Mouse (Mus musculus) hindbrain, embryonic 10.5 days (tissue): ENCODE measurements around the gene Hspbp1. TPM values are rescaled to one million over a fixed set of nuclear protein-coding genes. Genes with fewer than 3 reads are reported as not detected.
A peak's percentile ranks its signal among the peaks of the same experiment; 100 is the strongest.

Experiments used
- DNase-seq: peaks from one replicate; pipeline ENCODE4 v3.0.0-alpha.2; 2017; ENCODE audit warnings: low spot score
- H3K27ac ChIP-seq: fragments of 300-500 bp; sonication (generic); 2 replicates; pipeline ENCODE4 v1.5.1; 2016; ENCODE audit warnings: mild to moderate bottlenecking, moderate library complexity
- H3K27me3 ChIP-seq: fragments of 300-500 bp; sonication (generic); 2 replicates; pipeline ENCODE4 v1.6.1; 2016; ENCODE audit warnings: mild to moderate bottlenecking; ENCODE audit not compliant: poor library complexity, insufficient read depth, severe bottlenecking
- H3K36me3 ChIP-seq: fragments of 300-500 bp; sonication (generic); 2 replicates; pipeline ENCODE4 v1.6.1; 2016; ENCODE audit warnings: mild to moderate bottlenecking, moderate library complexity
- H3K4me1 ChIP-seq: fragments of 300-500 bp; sonication (generic); replicated peaks from 2 replicates; pipeline ENCODE4 v1.6.1; 2016; ENCODE audit warnings: mild to moderate bottlenecking
- H3K4me3 ChIP-seq: fragments of 300-500 bp; sonication (generic); 2 replicates; pipeline ENCODE4 v1.5.1; 2016; ENCODE audit warnings: mild to moderate bottlenecking, moderate library complexity
- H3K9me3 ChIP-seq: fragments of 300-500 bp; sonication (generic); 2 replicates; pipeline ENCODE4 v1.6.1; 2016; ENCODE audit warnings: mild to moderate bottlenecking, moderate library complexity
- WGBS: fragments of 180-500 bp; shearing (Covaris S2); methylation state at CpG from one replicate; pipeline ENCODE4 v1.1.7; 2016; 5-methylcytosine and 5-hydroxymethylcytosine counted together
- polyA plus RNA-seq: library from polyadenylated mRNA; unstranded; fragments of >200 nt; fragmentation: Nextera tagmentation; extraction: Ambion mirVana; gene quantifications from 2 replicates; pipeline ENCODE4 v1.2.1, GENCODE M21; 2016

Gene Hspbp1
- 131 and 139 TPM in 2 replicates for polyA plus RNA-seq

- H3K36me3 ChIP-seq: peaks cover 28% of the 10 kb centered on the region
- under 1% methylated on average over 32 of the region's 32 CpGs for WGBS
- H3K4me3 ChIP-seq: peak within 1 kb of the TSS; percentile 69
- H3K9me3 ChIP-seq: no peaks in the 10 kb centered on the region
- DNase-seq: peak; percentile 96
- H3K4me1 ChIP-seq: peaks cover 14% of the 10 kb centered on the region
- peak within 1 kb of the TSS; percentile 81 for H3K27ac ChIP-seq
- no peaks in the 10 kb centered on the region for H3K27me3 ChIP-seq
Measured at GRCm38 (mm10) chr7:4684632-4685417, at the start of gene Hspbp1. Hspbp1 (minus strand) TSS chr7:4685068.

- no peak overlapping the region for H3K4me3 ChIP-seq
- no peak for DNase-seq
- H3K4me1 ChIP-seq: no peaks in the 10 kb centered on the region
- H3K36me3 ChIP-seq: no peaks in the 10 kb centered on the region
- H3K27me3 ChIP-seq: 0 out of 2 replicates have a peak, but pooled peaks cover 3% of the 10 kb centered on the region
- no peaks in the 10 kb centered on the region for H3K9me3 ChIP-seq
- H3K27ac ChIP-seq: no peak overlapping the region
- 74% methylated on average over 6 of the region's 6 CpGs for WGBS
Measured at GRCm38 (mm10) chr7:4732968-4733392, 48.1 kb upstream of the Hspbp1 start.

- Histone ChIP-seq H3K27ac (no peak overlapping the region), H3K4me1 (no peaks in the 10 kb centered on the region), H3K9me3 (no peaks in the 10 kb centered on the region), H3K4me3 (no peak overlapping the region), H3K27me3 (0 out of 2 replicates have a peak, but pooled peaks cover 3% of the 10 kb centered on the region), H3K36me3 (no peaks in the 10 kb centered on the region)
- WGBS: 86% methylated on average over 5 of the region's 5 CpGs
- DNase-seq: no peak
Measured at GRCm38 (mm10) chr7:4731090-4731489, 46.2 kb upstream of the Hspbp1 start.

- H3K27me3 ChIP-seq: no peaks in the 10 kb centered on the region
- H3K9me3 ChIP-seq: no peaks in the 10 kb centered on the region
- no peaks in the 10 kb centered on the region for H3K36me3 ChIP-seq
- H3K4me3 ChIP-seq: no peak within 1 kb of the TSS
- no peak within 1 kb of the TSS for H3K27ac ChIP-seq
- no peak for DNase-seq
- WGBS: 89% methylated on average over 7 of the region's 7 CpGs
- H3K4me1 ChIP-seq: no peaks in the 10 kb centered on the region
Measured at GRCm38 (mm10) chr7:4725169-4725568, 40.3 kb upstream of the Hspbp1 start, which contains the start of gene Tmem150b. Tmem150b (minus strand) TSS chr7:4725249.

- no peaks in the 10 kb centered on the region for H3K4me1 ChIP-seq
- H3K9me3 ChIP-seq: no peaks in the 10 kb centered on the region
- H3K27ac ChIP-seq: no peak overlapping the region
- no peak overlapping the region for H3K4me3 ChIP-seq
- H3K27me3 ChIP-seq: no peaks in the 10 kb centered on the region
- no peak for DNase-seq
- WGBS: 83% methylated on average over 3 of the region's 3 CpGs
- no peaks in the 10 kb centered on the region for H3K36me3 ChIP-seq
Measured at GRCm38 (mm10) chr7:4724359-4724758, 39.5 kb upstream of the Hspbp1 start.

GRCm38 (mm10) chr7:4723508-4723907, 38.6 kb upstream of the Hspbp1 start:
- Histone ChIP-seq H3K9me3 (no peaks in the 10 kb centered on the region), H3K27me3 (no peaks in the 10 kb centered on the region), H3K36me3 (no peaks in the 10 kb centered on the region), H3K27ac (no peak overlapping the region; the same call in 1 of the 2 replicates), H3K4me3 (peak overlapping the region; percentile 38), H3K4me1 (no peaks in the 10 kb centered on the region)
- no peak for DNase-seq
- 42% methylated on average over 12 of the region's 12 CpGs for WGBS

GRCm38 (mm10) chr7:4719276-4719675, 34.4 kb upstream of the Hspbp1 start:
- peaks cover 40% of the 10 kb centered on the region for H3K36me3 ChIP-seq
- H3K27me3 ChIP-seq: no peaks in the 10 kb centered on the region
- no peaks in the 10 kb centered on the region for H3K4me1 ChIP-seq
- no peaks in the 10 kb centered on the region for H3K9me3 ChIP-seq
- H3K27ac ChIP-seq: no peak overlapping the region
- 96% methylated on average over 3 of the region's 3 CpGs for WGBS
- H3K4me3 ChIP-seq: no peak overlapping the region
- DNase-seq: no peak

GRCm38 (mm10) chr7:4716955-4717354, 32.1 kb upstream of the Hspbp1 start:
- H3K27ac ChIP-seq: no peak overlapping the region
- 75% methylated on average over 6 of the region's 6 CpGs for WGBS

GRCm38 (mm10) chr7:4712594-4712993, 27.7 kb upstream of the Hspbp1 start:
- no peaks in the 10 kb centered on the region for H3K9me3 ChIP-seq
- no peak overlapping the region for H3K4me3 ChIP-seq
- 83% methylated on average over 3 of the region's 3 CpGs for WGBS
- no peaks in the 10 kb centered on the region for H3K27me3 ChIP-seq
- no peak overlapping the region for H3K27ac ChIP-seq
- no peak for DNase-seq
- peaks cover 99% of the 10 kb centered on the region for H3K36me3 ChIP-seq
- no peaks in the 10 kb centered on the region for H3K4me1 ChIP-seq

More at GRCm38 (mm10) chr7:4716955-4717354, 32.1 kb upstream of the Hspbp1 start:
- Histone ChIP-seq H3K27me3 (no peaks in the 10 kb centered on the region), H3K4me3 (no peak overlapping the region), H3K9me3 (no peaks in the 10 kb centered on the region), H3K36me3 (peaks cover 63% of the 10 kb centered on the region), H3K4me1 (no peaks in the 10 kb centered on the region)
- no peak for DNase-seq

- 40% methylated on average over 18 of the region's 18 CpGs for WGBS
- H3K27ac ChIP-seq: no peak overlapping the region
- DNase-seq: peak; percentile 55
- H3K36me3 ChIP-seq: peaks cover 99% of the 10 kb centered on the region
- H3K4me3 ChIP-seq: no peak overlapping the region
- H3K4me1 ChIP-seq: peaks cover 9% of the 10 kb centered on the region
- no peaks in the 10 kb centered on the region for H3K9me3 ChIP-seq
- H3K27me3 ChIP-seq: no peaks in the 10 kb centered on the region
Measured at GRCm38 (mm10) chr7:4705098-4705497, 20.2 kb upstream of the Hspbp1 start.

- no peak for DNase-seq
- no peak overlapping the region for H3K27ac ChIP-seq
- no peaks in the 10 kb centered on the region for H3K9me3 ChIP-seq
- H3K4me1 ChIP-seq: peaks cover 9% of the 10 kb centered on the region
- H3K4me3 ChIP-seq: no peak overlapping the region
- H3K27me3 ChIP-seq: no peaks in the 10 kb centered on the region
- peaks cover 99% of the 10 kb centered on the region for H3K36me3 ChIP-seq
- WGBS: 92% methylated on average over 7 of the region's 7 CpGs
Measured at GRCm38 (mm10) chr7:4703195-4703594, 18.3 kb upstream of the Hspbp1 start.

- H3K4me3 ChIP-seq: no peak overlapping the region
- peaks cover 9% of the 10 kb centered on the region for H3K4me1 ChIP-seq
- H3K27ac ChIP-seq: 0 out of 2 replicates have a peak overlapping the region, but pooled peaks have one; percentile 30
- 34% methylated on average over 8 of the region's 8 CpGs for WGBS
- H3K9me3 ChIP-seq: no peaks in the 10 kb centered on the region
- peaks cover 99% of the 10 kb centered on the region for H3K36me3 ChIP-seq
- no peak for DNase-seq
- no peaks in the 10 kb centered on the region for H3K27me3 ChIP-seq
Measured at GRCm38 (mm10) chr7:4702334-4702733, 17.5 kb upstream of the Hspbp1 start.

- Histone ChIP-seq H3K9me3 (0 out of 2 replicates have a peak, but pooled peaks cover 4% of the 10 kb centered on the region), H3K36me3 (peaks cover 58% of the 10 kb centered on the region), H3K4me3 (no peak overlapping the region), H3K27me3 (no peaks in the 10 kb centered on the region), H3K4me1 (peaks cover 26% of the 10 kb centered on the region), H3K27ac (no peak overlapping the region)
- DNase-seq: no peak
- 73% methylated on average over 6 of the region's 6 CpGs for WGBS
Measured at GRCm38 (mm10) chr7:4693004-4693403, 8.1 kb upstream of the Hspbp1 start.
